ENCODE assay signal across 18 mouse cellular contexts in genomic region chr11:109270366-109270765, GRCm38 (mm10). TPM values are rescaled to one million over a fixed set of nuclear protein-coding genes. Genes with fewer than 3 reads are reported as not detected.
DNase-seq lines count a peak whose midpoint lies in the region; ATAC-seq and TF ChIP-seq lines count a peak whose summit lies in the region.
"Had no signal": no experiment of that assay in that cellular context is flagged by ENCODE, and none has a peak within 500 bp of the region (broad histone marks: within the 10 kb centered on the region; RNA-seq: fewer than 3 reads in every experiment).

No protein-coding gene starts in this region.

- intact Hi-C loops in gastrocnemius, adult 2 months (cut with DNase I): no loop called here

- no peaks in the 10 kb centered on the region for H3K27me3 ChIP-seq in hindbrain, embryonic 14.5 days (ENCODE audit: control insufficient read depth, insufficient read depth, low read length)
- H3K27me3 ChIP-seq in hindbrain, embryonic 16.5 days (replicated peaks; ENCODE audit: control insufficient read depth, insufficient read depth, low read length): no peaks in the 10 kb centered on the region
- peaks cover under 1% of the 10 kb centered on the region for H3K27me3 ChIP-seq in CH12.LX (replicated peaks)
- no peaks in the 10 kb centered on the region for H3K27me3 ChIP-seq in limb, embryonic 15.5 days
- no peaks in the 10 kb centered on the region for H3K27me3 ChIP-seq in lung, postnatal 0 days (replicated peaks; ENCODE audit: insufficient read depth, low read length)
- H3K27me3 ChIP-seq: embryonic facial prominence, embryonic 12.5 days; liver, embryonic 15.5 days; Patski had no signal

- peak in 1 of 2 experiments; percentile 38; a peak in 1 of 4 replicates for TF ChIP-seq CTCF in CH12.LX (conservative IDR thresholded peaks at IDR 0.05 in 1 of 2, IDR thresholded peaks at IDR 0.05 in 1 of 2; ENCODE audit: low read depth in 2 of 2, low read length in 2 of 2)
- TF ChIP-seq CTCF in gastrocnemius, adult 2 months (IDR thresholded peaks at IDR 0.05): no peak
- no peak for TF ChIP-seq CTCF in lung, postnatal 0 days (IDR thresholded peaks at IDR 0.05)

- H3K4me3 ChIP-seq in hindbrain, embryonic 14.5 days (replicated peaks; ENCODE audit: low read length): no peak overlapping the region
- H3K4me3 ChIP-seq in hindbrain, embryonic 16.5 days (ENCODE audit: low read length): no peak overlapping the region
- H3K4me3 ChIP-seq in CH12.LX (replicated peaks in 1 of 3; ENCODE audit: low read depth in 2 of 3, low read length in 2 of 3, poor library complexity in 1 of 3): peak overlapping the region in 1 of 3 experiments; percentile 43
- no peak overlapping the region for H3K4me3 ChIP-seq in limb, embryonic 15.5 days
- no peak overlapping the region for H3K4me3 ChIP-seq in gastrocnemius, adult 2 months
- no peak overlapping the region for H3K4me3 ChIP-seq in lung, postnatal 0 days (ENCODE audit: low read depth, low read length)
- H3K4me3 ChIP-seq: embryonic facial prominence, embryonic 12.5 days; forebrain, embryonic 10.5 days; heart, embryonic 10.5 days; liver, embryonic 15.5 days had no signal

- peaks cover 10% of the 10 kb centered on the region; the same call in 1 of the 2 replicates for H3K4me1 ChIP-seq in hindbrain, embryonic 14.5 days (replicated peaks; ENCODE audit: control insufficient read depth, insufficient read depth, low read length)
- H3K4me1 ChIP-seq in hindbrain, embryonic 16.5 days (ENCODE audit: control insufficient read depth, insufficient read depth, low read depth, low read length): peaks cover 5% of the 10 kb centered on the region; the same call in 1 of the 2 replicates
- peaks cover 20 to 28% of the 10 kb centered on the region in 2 experiments for H3K4me1 ChIP-seq in CH12.LX (ENCODE audit: control insufficient read depth in 1 of 2, insufficient read depth in 2 of 2)
- peaks cover 20% of the 10 kb centered on the region for H3K4me1 ChIP-seq in limb, embryonic 15.5 days
- H3K4me1 ChIP-seq in lung, postnatal 0 days (ENCODE audit: insufficient read depth, low read depth, low read length): no peaks in the 10 kb centered on the region
- H3K4me1 ChIP-seq: liver, embryonic 15.5 days had no signal

- dilution Hi-C loops in CH12.LX (cut with MboI; ENCODE audit: extremely low pct_ligation_motif_present, extremely low pct_unique_long_range_greater_than_20kb, low sequenced_read_pairs): no loop called here

- no peak overlapping the region for H3K9ac ChIP-seq in hindbrain, embryonic 14.5 days
- H3K9ac ChIP-seq in hindbrain, embryonic 16.5 days (ENCODE audit: low read depth, low read length): no peak overlapping the region
- no peak overlapping the region for H3K9ac ChIP-seq in CH12.LX (ENCODE audit: insufficient read depth, low read depth)
- H3K9ac ChIP-seq in limb, embryonic 15.5 days: no peak overlapping the region
- H3K9ac ChIP-seq in lung, postnatal 0 days (replicated peaks; ENCODE audit: low read depth): no peak overlapping the region
- H3K9ac ChIP-seq: embryonic facial prominence, embryonic 12.5 days; liver, embryonic 15.5 days had no signal

- peak overlapping the region; percentile 40 for H3K27ac ChIP-seq in hindbrain, embryonic 14.5 days
- H3K27ac ChIP-seq in hindbrain, embryonic 16.5 days (ENCODE audit: low read depth, low read length): no peak overlapping the region
- no peak overlapping the region for H3K27ac ChIP-seq in CH12.LX (ENCODE audit: insufficient read depth, low read depth)
- peak overlapping the region; percentile 22; the same call in 1 of the 2 replicates for H3K27ac ChIP-seq in limb, embryonic 15.5 days
- H3K27ac ChIP-seq in gastrocnemius, adult 2 months: no peak overlapping the region
- no peak overlapping the region for H3K27ac ChIP-seq in lung, postnatal 0 days (ENCODE audit: low read length)
- H3K27ac ChIP-seq: embryonic facial prominence, embryonic 12.5 days; heart, embryonic 10.5 days; liver, embryonic 15.5 days had no signal

- peaks cover under 1% of the 10 kb centered on the region; the same call in 1 of the 2 replicates for H3K36me3 ChIP-seq in hindbrain, embryonic 14.5 days (replicated peaks; ENCODE audit: control insufficient read depth, insufficient read depth)
- 0 out of 2 replicates have a peak, but pooled peaks cover 2% of the 10 kb centered on the region for H3K36me3 ChIP-seq in hindbrain, embryonic 16.5 days (ENCODE audit: control insufficient read depth, insufficient read depth, low read length)
- no peaks in the 10 kb centered on the region for H3K36me3 ChIP-seq in CH12.LX (replicated peaks in 1 of 2; ENCODE audit: control insufficient read depth in 1 of 2, insufficient read depth in 1 of 2, low read length in 1 of 2)
- no peaks in the 10 kb centered on the region for H3K36me3 ChIP-seq in limb, embryonic 15.5 days
- H3K36me3 ChIP-seq in lung, postnatal 0 days (ENCODE audit: insufficient read depth, low read length): no peaks in the 10 kb centered on the region
- H3K36me3 ChIP-seq: embryonic facial prominence, embryonic 12.5 days; forebrain, embryonic 10.5 days; heart, embryonic 10.5 days; liver, embryonic 15.5 days had no signal

- H3K9me3 ChIP-seq in hindbrain, embryonic 14.5 days (ENCODE audit: control insufficient read depth, low read length): no peaks in the 10 kb centered on the region
- H3K9me3 ChIP-seq in hindbrain, embryonic 16.5 days (ENCODE audit: control insufficient read depth, low read length): no peaks in the 10 kb centered on the region
- peaks cover 10% of the 10 kb centered on the region for H3K9me3 ChIP-seq in CH12.LX (replicated peaks; ENCODE audit: low read length)
- H3K9me3 ChIP-seq in limb, embryonic 15.5 days: no peaks in the 10 kb centered on the region
- no peaks in the 10 kb centered on the region for H3K9me3 ChIP-seq in lung, postnatal 0 days (ENCODE audit: low read length)
- H3K9me3 ChIP-seq: embryonic facial prominence, embryonic 12.5 days; forebrain, embryonic 10.5 days; heart, embryonic 10.5 days; liver, embryonic 15.5 days had no signal

- in situ Hi-C loops in CH12.LX (cut with MboI; ENCODE audit: low pct_ligation_motif_present, low pct_unique_long_range_greater_than_20kb, low sequenced_read_pairs): loop anchor here (25.0 kb wide), 1 partner anchor 592 kb away; no protein-coding TSS in a partner anchor

- no peaks in the 10 kb centered on the region for H3K79me2 ChIP-seq in CH12.LX (replicated peaks; ENCODE audit: control insufficient read depth, extremely low read depth, insufficient read depth, poor library complexity, severe bottlenecking)

- TF ChIP-seq POLR2A in CH12.LX (IDR thresholded peaks at IDR 0.05; ENCODE audit: low read depth, low read length): no peak

- no peak for TF ChIP-seq RAD21 in CH12.LX (IDR thresholded peaks at IDR 0.05; ENCODE audit: low read depth, low read length)

- no peak for DNase-seq in hindbrain, embryonic 14.5 days (ENCODE audit: low spot score)
- peak; percentile 71 for DNase-seq in CH12.LX (ENCODE audit: extremely low read depth)
- DNase-seq in forelimb bud, embryonic 11.5 days (ENCODE audit: low read depth, low spot score): peak; percentile 69
- DNase-seq in thymus, postnatal 36 days: no peak
- no peak for DNase-seq in gastrocnemius, adult 2 months
- DNase-seq in lung, postnatal 0 days (ENCODE audit: low spot score): no peak
- DNase-seq: cerebellum, adult 8-10 months; kidney, adult 8-10 months; right cerebral cortex, postnatal 4 days; thymus, adult 2 months had no signal

- no peak overlapping the region for H3K4me2 ChIP-seq in hindbrain, embryonic 14.5 days (replicated peaks)
- no peak overlapping the region for H3K4me2 ChIP-seq in hindbrain, embryonic 16.5 days (ENCODE audit: low read length)
- H3K4me2 ChIP-seq in CH12.LX (ENCODE audit: insufficient read depth, low read depth, poor library complexity, severe bottlenecking): peak overlapping the region; percentile 46; the same call in 1 of the 2 replicates
- H3K4me2 ChIP-seq in limb, embryonic 15.5 days: peak overlapping the region; percentile 32; the same call in 1 of the 2 replicates
- no peak overlapping the region for H3K4me2 ChIP-seq in lung, postnatal 0 days (replicated peaks; ENCODE audit: low read depth, low read length)
- H3K4me2 ChIP-seq: embryonic facial prominence, embryonic 12.5 days; liver, embryonic 15.5 days had no signal

- 75% methylated on average over 8 of the region's 8 CpGs for WGBS in hindbrain, embryonic 14.5 days
- WGBS in hindbrain, embryonic 16.5 days: 57% methylated on average over 8 of the region's 8 CpGs
- WGBS in limb, embryonic 15.5 days: 21% methylated on average over 8 of the region's 8 CpGs
- WGBS in lung, postnatal 0 days: 62% methylated on average over 8 of the region's 8 CpGs

- TF ChIP-seq EP300 in CH12.LX (IDR thresholded peaks at IDR 0.05; ENCODE audit: low read length): no peak; the same call in 1 of the 2 replicates
- no peak for TF ChIP-seq EP300 in lung, postnatal 0 days (IDR thresholded peaks at IDR 0.05)

- ATAC-seq in hindbrain, embryonic 14.5 days (ENCODE audit: low FRiP score): no peak
- no peak for ATAC-seq in hindbrain, embryonic 16.5 days
- no peak for ATAC-seq in limb, embryonic 15.5 days (ENCODE audit: insufficient number of reproducible peaks, low FRiP score, low TSS enrichment, low read depth)
- ATAC-seq in lung, postnatal 0 days: no peak
- ATAC-seq: Patski had no signal

TF ChIP-seq in CH12.LX, 34 proteins besides CTCF, POLR2A, EP300 and RAD21 (continues in another document):
- TF ChIP-seq MAX (IDR thresholded peaks at IDR 0.05; ENCODE audit: low read length) (peak; percentile 61; the same call in 1 of the 2 replicates), KAT2A (IDR thresholded peaks at IDR 0.05; ENCODE audit: insufficient replicate concordance, low read length) (no peak), TCF12 (IDR thresholded peaks at IDR 0.05; ENCODE audit: low read depth, low read length) (no peak), MYC (IDR thresholded peaks at IDR 0.05; ENCODE audit: low read depth, low read length) (0 out of 2 replicates have a peak, but pooled peaks have one; percentile 61), IRF4 (IDR thresholded peaks at IDR 0.05; ENCODE audit: low read depth, low read length) (no peak), HCFC1 (IDR thresholded peaks at IDR 0.05; ENCODE audit: low read depth, low read length) (no peak; the same call in 1 of the 2 replicates), CHD1 (IDR thresholded peaks at IDR 0.05; ENCODE audit: low read depth, low read length) (peak; percentile 84; the same call in 1 of the 2 replicates), PAX5 (IDR thresholded peaks at IDR 0.05; ENCODE audit: low read length) (no peak), SIN3A (IDR thresholded peaks at IDR 0.05; ENCODE audit: low read length) (no peak), BHLHE40 (IDR thresholded peaks at IDR 0.05; ENCODE audit: low read depth, low read length) (no peak; the same call in 1 of the 2 replicates)

RNA-seq across cellular contexts. Expression of gene Rgs9, which starts 27.6 kb away (rescaled TPM):
- 8.9 and 10.7 TPM in 2 replicates for polyA plus RNA-seq in hindbrain, embryonic 14.5 days (2014; fragmentation: Nextera tagmentation; extraction: Ambion mirVana)
- 14.5 and 15.6 TPM in 2 replicates for polyA plus RNA-seq in hindbrain, embryonic 16.5 days (2015; fragmentation: Nextera tagmentation; extraction: Ambion mirVana)
- total RNA-seq in CH12.LX (2012; rRNA removed) (0.50 and 0.55 TPM in 2 replicates), CH12.LX (2014; rRNA removed) (1.1 and 1.2 TPM in 2 replicates)
- polyA plus RNA-seq in CH12.LX (2012; ENCODE audit: insufficient read length, low read depth): 1.3 and 1.4 TPM in 2 replicates
- 3.3 and 3.4 TPM in 2 replicates for polyA plus RNA-seq in limb, embryonic 15.5 days (2015; fragmentation: Nextera tagmentation; extraction: Ambion mirVana)
- under 1 TPM; 0.13 to 0.20 TPM for total RNA-seq in gastrocnemius, adult 2 months (2021)
- 3.0 TPM in 2 replicates for polyA plus RNA-seq in lung, postnatal 0 days (2015; fragmentation: Nextera tagmentation; extraction: Ambion mirVana)
- total RNA-seq: gastrocnemius, adult 8-10 months had no signal

Comparison
In these comparisons a context has a peak if more than half of its experiments do, and no peak if none do; other contexts are left out.
1. H3K27ac ChIP-seq: peak in hindbrain, embryonic 14.5 days (single experiment) and limb, embryonic 15.5 days (single experiment); none in hindbrain, embryonic 16.5 days (single experiment), CH12.LX (single experiment), gastrocnemius, adult 2 months (single experiment) and lung, postnatal 0 days (single experiment).
2. DNase-seq: peak in CH12.LX (single experiment) and forelimb bud, embryonic 11.5 days (single experiment); none in hindbrain, embryonic 14.5 days (single experiment), thymus, postnatal 36 days (0 of 2), gastrocnemius, adult 2 months (single experiment) and lung, postnatal 0 days (single experiment).
3. H3K4me2 ChIP-seq: peak in CH12.LX (single experiment) and limb, embryonic 15.5 days (single experiment); none in hindbrain, embryonic 14.5 days (single experiment), hindbrain, embryonic 16.5 days (single experiment) and lung, postnatal 0 days (single experiment).